Mouse (Mus musculus): ENCODE data around the gene Ado. TPM values are rescaled to one million over a fixed set of nuclear protein-coding genes. Genes with fewer than 3 reads are reported as not detected.

Ado gene
- 10 to 100 TPM; 26.6 to 29.5 TPM for total RNA-seq (2021)
- long read RNA-seq, experiment 1, full-length matches to known transcripts = 30 of 30 reads
- long read RNA-seq, experiment 1, partial matches to known transcripts = 0 of 30 reads
- long read RNA-seq, experiment 1, other reads (novel, unspliced or antisense) = 0 of 30 reads
- long read RNA-seq, experiment 2, full-length matches to known transcripts = 37 of 37 reads
- long read RNA-seq, experiment 2, partial matches to known transcripts = 0 of 37 reads
- long read RNA-seq, experiment 2, other reads (novel, unspliced or antisense) = 0 of 37 reads

DNA sequence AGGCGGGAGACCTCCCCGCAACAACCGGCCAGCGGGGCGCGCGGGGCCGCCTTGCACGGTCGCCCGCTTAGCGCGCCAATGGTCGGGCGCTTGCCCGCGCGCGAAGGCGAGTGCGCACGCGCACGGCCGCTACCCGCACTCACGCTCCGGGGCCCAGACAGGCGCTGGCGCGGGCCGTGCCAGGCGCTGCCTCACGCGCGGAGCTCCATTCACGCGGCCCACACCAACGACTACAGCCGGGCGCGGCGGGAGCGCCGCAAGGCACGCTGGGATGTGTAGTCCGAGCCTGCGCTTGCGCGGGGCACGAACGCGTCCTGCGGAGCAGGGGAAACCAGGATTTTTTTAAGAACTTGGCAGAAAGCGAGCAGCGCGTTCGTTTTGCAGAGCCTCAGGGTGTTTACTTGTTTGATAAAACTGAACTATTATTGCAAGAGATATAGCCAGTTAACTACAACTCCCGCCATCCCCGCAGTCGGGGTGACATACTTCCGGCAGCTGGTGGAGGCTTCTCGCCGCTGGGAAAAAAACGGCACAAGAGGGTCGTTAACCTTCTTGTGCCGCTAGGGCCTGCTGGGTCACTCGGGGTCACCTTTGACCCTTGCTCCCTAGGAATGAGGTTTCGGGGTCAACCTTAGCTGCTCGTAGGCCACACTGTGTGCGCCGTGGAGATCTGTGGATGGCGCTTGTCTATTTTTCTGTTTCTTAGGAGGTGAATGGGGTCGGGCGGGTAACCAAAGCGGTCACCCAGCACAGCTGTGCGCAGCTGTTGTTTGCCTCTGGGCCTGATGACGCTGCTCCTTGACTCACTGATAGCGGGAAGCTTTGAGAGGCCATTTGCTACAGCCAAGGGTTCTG is at the start of gene Ado:
Gene Ado (minus strand): TSS at position 79 of the 855 bp plus-strand sequence.
- Histone ChIP-seq H3K4me3 (peak within 1 kb of the TSS; percentile 83), H3K27ac (peak within 1 kb of the TSS; percentile 99)
- peak; percentile 95 for DNase-seq
- TF ChIP-seq CTCF (IDR thresholded peaks at IDR 0.05) = peak; percentile 24; the same call in 1 of the 2 replicates
- intact Hi-C loops (cut with DNase I) = loop anchor here (1.0 to 5.0 kb wide), 2 partner anchors 11 to 232 kb away; no protein-coding TSS in a partner anchor

DNA sequence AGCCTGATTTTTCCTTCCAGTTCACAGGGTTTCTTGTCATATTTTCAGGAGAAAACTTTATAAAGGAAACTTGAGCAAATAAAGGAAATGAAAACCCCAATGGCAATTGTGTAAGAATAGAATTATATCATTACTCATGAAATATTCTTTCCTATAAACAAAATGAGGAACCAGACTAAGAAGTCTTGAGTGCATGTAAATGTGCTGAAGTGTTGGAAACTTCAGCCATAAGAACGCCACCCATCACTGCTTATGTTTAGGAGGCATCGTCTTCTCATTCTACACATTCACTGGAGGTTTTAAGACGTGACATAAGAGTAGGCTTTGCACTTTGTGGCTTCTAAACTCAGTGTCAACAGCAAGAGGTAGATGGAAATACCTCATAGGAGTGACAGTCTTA is 46.5 kb upstream of the Ado start:
- no peak overlapping the region for H3K27ac ChIP-seq

DNA sequence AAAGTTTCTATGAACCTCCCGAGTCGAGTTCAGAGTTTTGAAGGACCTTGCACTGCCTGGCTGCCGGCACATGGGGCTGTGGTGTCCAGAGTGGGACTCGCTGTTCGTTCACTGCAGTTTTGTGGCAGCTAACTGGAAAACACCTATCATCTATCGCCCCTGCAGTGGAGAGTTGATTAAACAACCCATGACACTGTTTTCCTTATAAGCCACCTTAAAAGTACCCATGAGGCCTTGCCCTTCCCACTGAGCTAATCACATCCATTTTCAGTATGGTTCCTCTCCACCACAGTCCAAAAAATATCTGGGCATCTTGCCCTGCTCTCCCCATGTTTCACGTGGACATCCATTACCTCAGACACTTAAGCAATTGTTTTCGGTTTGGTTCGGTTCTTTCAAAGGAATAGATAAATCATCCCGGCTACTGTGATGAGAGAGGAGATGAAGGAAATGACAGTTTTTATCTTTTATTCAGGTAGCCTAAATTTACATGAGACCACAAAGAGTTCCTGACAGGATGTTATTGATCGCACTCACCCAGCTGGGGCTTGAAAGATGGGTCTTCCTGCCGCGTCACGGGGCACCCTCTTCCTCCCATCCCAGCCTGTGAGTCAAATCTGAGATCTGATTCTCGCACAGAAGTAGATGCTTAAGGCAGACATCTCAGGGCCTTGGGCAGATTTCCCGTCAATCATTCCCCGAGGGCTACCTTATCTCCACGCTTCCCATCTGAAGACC is 37.3 kb upstream of the Ado start:
- intact Hi-C loops (cut with DNase I) = no loop called here
- H3K27ac ChIP-seq = no peak overlapping the region
- no peak for TF ChIP-seq CTCF (IDR thresholded peaks at IDR 0.05)
- DNase-seq = no peak
- no peak overlapping the region for H3K4me3 ChIP-seq

More for the DNA sequence above, 46.5 kb upstream of the Ado start:
- DNase-seq = no peak
- intact Hi-C loops (cut with DNase I) = no loop called here
- no peak overlapping the region for H3K4me3 ChIP-seq
- TF ChIP-seq CTCF (IDR thresholded peaks at IDR 0.05) = no peak

DNA sequence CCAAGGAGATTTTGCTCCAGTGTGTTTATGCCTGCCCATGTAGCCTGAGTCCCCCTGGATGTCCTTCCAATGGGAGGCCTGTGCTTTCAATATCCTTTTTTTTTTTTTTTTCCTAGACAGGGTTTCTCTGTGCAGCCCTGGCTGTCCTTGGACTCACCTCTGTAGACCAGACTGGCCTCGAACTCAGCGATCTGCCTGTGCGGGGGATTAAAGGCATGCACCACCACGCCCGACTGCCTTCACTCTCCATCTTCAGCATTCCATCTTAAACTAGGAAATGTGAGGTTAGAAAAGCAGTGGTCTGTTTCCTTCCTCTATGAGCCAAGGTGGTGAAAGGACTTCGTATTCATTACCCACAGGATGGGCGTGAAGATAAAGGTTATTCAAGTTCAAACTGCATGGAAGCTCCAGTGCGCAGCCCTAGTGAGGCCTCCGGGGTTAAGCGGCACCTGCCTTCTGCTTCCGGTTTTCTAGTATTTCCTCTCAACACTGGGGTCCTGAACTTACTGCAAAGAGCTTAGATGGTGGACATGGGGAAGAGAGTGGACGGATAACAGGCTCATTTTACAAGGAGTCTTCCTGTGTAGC is 33.0 kb upstream of the Ado start:
- H3K27ac ChIP-seq = no peak overlapping the region
- no peak for DNase-seq
- intact Hi-C loops (cut with DNase I) = no loop called here
- H3K4me3 ChIP-seq = no peak overlapping the region
- TF ChIP-seq CTCF (IDR thresholded peaks at IDR 0.05) = no peak

DNA sequence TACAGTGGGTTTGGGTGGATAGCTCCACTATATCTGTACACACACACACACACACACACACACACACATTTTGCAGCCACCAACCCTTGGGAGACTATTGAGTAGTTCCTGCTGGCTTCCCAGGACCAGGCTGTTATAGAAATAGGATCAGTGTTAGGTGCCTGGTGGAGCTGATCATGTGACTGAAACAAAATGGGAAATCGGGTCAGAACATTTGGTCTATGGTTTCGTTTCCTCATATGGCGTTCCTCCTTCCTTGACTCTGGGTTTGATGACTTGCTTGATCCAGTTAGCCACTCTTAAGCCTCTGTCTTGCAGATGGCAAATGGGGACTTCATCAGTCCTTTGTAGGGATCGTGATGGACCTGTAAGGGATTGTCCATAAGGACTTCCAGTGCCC is 31.1 kb upstream of the Ado start:
- no peak overlapping the region for H3K4me3 ChIP-seq

DNA sequence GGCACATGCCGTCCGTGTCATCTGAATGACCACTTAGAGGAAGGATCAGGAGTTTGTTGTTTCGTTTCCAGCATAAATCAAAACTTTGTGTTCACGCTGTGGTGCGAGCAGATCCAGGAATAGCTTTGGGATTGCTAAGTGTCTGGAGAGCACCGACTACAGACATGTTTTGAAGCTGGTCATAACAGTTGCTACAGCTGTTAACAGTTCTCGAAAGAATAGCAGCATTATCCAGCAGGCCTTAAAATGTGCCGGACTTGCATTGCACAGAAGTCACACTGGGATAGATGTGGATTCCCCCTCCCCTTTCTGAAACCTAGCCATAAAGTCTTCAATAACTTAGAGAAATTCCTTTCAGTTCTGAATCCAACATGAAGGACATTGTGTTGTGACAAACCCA is 24.6 kb upstream of the Ado start:
- H3K27ac ChIP-seq = no peak overlapping the region
- TF ChIP-seq CTCF (IDR thresholded peaks at IDR 0.05) = no peak

More for the DNA sequence above, 31.1 kb upstream of the Ado start:
- intact Hi-C loops (cut with DNase I) = no loop called here
- no peak for TF ChIP-seq CTCF (IDR thresholded peaks at IDR 0.05)
- no peak overlapping the region for H3K27ac ChIP-seq
- DNase-seq = no peak

DNA sequence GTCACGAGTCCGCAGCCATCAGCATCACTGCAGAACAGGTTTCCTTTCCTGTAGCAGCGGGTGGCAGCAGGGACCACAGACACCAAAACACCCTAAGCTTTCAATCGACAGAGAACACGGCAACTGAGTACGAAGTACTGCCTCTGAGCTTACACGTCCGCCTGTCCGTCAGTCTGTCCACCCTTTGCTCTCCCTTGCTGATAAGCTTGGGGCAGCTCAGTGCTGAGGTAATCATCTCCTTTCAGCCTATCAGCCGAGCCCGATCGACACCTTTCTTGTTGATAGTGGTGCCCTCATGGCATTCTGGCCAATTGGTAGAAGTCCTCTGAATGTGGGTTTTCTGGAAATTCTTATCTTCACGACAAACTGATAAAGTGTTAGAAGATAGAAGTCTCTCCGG is 22.7 kb upstream of the Ado start:
- no peak for DNase-seq
- Histone ChIP-seq H3K27ac (no peak overlapping the region), H3K4me3 (no peak overlapping the region)
- no peak for TF ChIP-seq CTCF (IDR thresholded peaks at IDR 0.05)
- intact Hi-C loops (cut with DNase I) = no loop called here

More for the DNA sequence above, 24.6 kb upstream of the Ado start:
- intact Hi-C loops (cut with DNase I) = no loop called here
- DNase-seq = no peak
- H3K4me3 ChIP-seq = no peak overlapping the region

DNA sequence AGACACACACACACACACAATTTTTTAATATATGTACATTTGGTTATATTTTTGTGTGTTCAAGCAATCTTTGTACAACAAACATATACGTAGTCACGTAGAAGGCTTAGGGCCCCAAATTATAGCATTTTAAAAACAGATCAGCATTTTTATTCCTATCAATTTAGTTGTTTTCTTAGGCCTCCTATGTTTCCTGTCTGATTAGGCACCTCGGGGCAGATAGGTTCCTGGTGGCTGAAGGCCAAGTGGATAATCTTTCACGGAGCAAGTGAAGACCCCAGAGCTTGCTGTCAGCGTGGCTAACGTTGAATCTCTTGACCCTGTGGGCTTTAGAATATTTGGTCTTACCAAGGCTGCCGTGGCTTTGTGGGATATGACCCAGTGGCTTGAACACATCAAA is 20.8 kb upstream of the Ado start:
- no peak for TF ChIP-seq CTCF (IDR thresholded peaks at IDR 0.05)
- no peak for DNase-seq
- H3K4me3 ChIP-seq = no peak overlapping the region
- H3K27ac ChIP-seq = no peak overlapping the region
- intact Hi-C loops (cut with DNase I) = no loop called here

DNA sequence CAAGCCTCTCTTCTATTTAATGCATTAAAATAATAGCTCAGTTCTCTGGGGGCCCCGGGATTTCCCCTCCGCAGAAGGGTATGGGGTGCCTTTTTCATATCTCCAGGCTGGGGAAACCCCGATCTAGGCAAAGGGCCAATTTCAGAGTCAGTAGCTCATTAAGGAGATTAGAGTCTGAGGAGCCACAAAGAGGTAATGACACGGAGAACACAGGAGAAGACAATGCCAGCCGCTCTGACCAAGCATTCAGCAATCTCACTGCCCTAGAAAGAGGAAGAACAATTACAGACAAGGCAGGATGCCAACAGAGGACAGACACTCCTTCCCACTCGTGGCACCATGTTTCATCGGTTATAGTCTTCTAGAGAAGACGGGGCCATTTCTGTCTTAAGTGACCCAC is 17.3 kb upstream of the Ado start:
- Histone ChIP-seq H3K27ac (no peak overlapping the region), H3K4me3 (no peak overlapping the region)
- intact Hi-C loops (cut with DNase I) = no loop called here
- no peak for TF ChIP-seq CTCF (IDR thresholded peaks at IDR 0.05)
- DNase-seq = no peak

DNA sequence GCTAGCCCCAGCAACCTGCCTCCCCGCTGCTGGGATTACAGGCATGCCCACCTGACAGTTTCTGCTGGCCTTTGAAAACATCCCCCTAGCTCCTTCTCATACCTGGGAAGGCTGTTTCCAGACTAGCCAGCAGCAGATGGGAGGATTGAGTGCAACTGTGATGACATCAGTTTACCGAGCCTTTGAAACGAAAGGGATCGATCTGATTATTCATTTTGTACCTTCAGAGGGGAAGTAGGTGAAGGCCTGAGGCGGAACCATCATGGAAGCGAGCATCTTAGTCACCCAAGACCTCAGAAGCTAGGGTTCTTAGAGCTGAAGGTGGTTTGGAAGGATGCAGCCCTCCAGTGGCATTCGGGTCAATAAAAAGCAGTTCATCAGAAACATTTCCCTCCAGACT is 15.8 kb upstream of the Ado start:
- no peak for DNase-seq
- TF ChIP-seq CTCF (IDR thresholded peaks at IDR 0.05) = no peak
- Histone ChIP-seq H3K4me3 (no peak overlapping the region), H3K27ac (no peak overlapping the region)
- intact Hi-C loops (cut with DNase I) = loop anchor here (5.0 kb wide), 1 partner anchor 63 kb away; no protein-coding TSS in a partner anchor

DNA sequence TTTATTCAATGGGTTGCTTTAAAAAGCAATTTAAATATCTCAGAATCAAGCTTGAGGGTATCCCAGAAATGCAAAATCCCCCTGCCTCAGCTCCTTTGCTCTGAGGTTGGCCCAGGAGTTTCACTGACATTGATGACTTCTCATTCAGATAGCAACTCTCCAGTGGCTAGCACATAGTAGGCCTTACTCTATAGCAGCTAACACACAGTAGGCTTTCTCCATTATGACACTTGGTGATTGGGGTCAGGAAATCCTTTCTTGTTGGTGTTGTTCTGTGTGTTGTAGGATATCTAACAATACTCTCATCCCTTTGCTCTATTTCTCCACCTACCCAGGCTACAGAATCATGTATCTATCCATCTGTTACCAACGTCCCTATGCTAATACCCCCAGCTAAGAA is 12.4 kb upstream of the Ado start:
- DNase-seq = no peak
- no peak for TF ChIP-seq CTCF (IDR thresholded peaks at IDR 0.05)
- intact Hi-C loops (cut with DNase I) = loop anchor here (5.0 kb wide), 1 partner anchor 66 kb away; no protein-coding TSS in a partner anchor
- H3K27ac ChIP-seq = no peak overlapping the region
- no peak overlapping the region for H3K4me3 ChIP-seq

DNA sequence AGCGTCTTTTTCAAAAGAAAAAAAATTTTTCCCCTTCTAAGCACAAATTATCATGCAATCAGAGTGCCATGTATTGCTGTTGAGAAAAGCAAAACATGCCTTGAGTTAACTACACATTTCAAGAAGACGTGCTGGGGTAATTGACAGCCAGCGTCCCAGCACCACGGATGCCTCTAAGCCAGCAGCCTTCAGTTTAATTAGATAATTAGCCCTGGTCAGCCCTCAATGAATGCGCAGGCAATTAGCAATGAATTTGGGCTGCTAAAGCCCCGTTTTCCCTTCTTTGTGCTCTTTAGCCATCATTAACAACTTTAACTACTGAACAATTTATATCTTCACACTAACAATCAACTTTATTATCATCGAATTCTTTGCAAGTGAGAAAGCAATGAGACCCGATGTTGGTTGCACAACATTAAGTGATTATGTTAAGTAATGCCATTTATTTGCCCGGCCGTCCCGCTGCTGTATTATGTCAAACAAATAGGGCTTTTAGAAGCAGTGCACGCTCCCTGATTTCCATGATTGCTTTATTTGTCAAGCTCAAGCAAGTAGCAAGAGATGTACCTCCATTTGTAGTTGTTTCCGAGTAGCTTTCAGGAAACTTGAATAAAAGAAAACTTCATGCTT is 11.1 kb upstream of the Ado start:
- no peak for TF ChIP-seq CTCF (IDR thresholded peaks at IDR 0.05)
- intact Hi-C loops (cut with DNase I) = loop anchor here (5.0 kb wide), 1 partner anchor 67 kb away; no protein-coding TSS in a partner anchor
- DNase-seq = no peak
- H3K27ac ChIP-seq = no peak overlapping the region
- H3K4me3 ChIP-seq = no peak overlapping the region
